ENCODE assay signal across 36 mouse cellular contexts in the genomic region with DNA sequence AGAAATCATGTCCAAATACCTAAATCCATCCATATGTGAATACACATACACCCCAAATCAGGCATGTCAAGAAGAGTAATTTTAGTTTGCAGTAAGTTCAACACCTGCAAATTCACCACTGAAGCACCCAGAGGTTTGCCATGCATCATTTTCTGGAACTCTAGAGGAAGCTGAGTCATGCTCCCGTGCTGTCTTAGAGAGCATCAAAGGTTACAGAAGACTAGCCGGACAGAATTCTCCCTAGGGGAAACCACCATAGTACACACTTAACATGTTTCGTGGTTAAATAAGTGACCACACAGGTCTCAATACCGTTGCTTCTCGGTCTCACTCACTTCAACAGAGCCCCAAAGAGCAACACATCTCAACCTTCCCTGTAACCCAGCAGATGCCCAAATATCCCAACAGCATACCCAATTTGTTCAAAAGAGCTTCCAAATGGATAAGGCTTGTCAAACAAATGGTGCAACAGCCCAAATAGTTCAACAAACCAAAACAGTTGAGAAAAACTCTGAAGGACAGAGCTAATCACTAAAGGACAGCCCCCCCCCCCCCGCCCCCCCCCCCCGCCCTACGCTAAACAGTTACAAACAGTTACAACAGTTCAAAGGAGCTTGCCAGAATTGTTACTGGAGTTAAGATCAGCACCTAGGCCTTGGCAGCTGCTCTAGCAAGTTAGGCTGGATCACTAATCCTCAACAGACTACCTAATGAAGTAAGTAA. TPM values are rescaled to one million over a fixed set of nuclear protein-coding genes. Genes with fewer than 3 reads are reported as not detected.
DNase-seq lines count a peak whose midpoint lies in the region; ATAC-seq and TF ChIP-seq lines count a peak whose summit lies in the region.
"Had no signal": no experiment of that assay in that cellular context is flagged by ENCODE, and none has a peak within 500 bp of the region (broad histone marks: within the 10 kb centered on the region; RNA-seq: fewer than 3 reads in every experiment).

Gene Gm17359, plus strand, starts transcription at position 618 of the 723 bp plus-strand sequence.

- WGBS in cerebellum, adult 2 months, result 78% methylated on average over 8 of the region's 8 CpGs

- H3K27ac ChIP-seq in cerebellum, adult 2 months (ENCODE audit: insufficient read depth, low read length), result no peak within 1 kb of the TSS
- H3K27ac ChIP-seq: midbrain, embryonic 13.5 days; neural tube, embryonic 12.5 days had no signal

- TF ChIP-seq POLR2A in cerebellum, adult 2 months (IDR thresholded peaks at IDR 0.05; ENCODE audit: borderline replicate concordance, insufficient read depth, low read length), result no peak

- no peaks in the 10 kb centered on the region for H3K4me1 ChIP-seq in cerebellum, adult 2 months (ENCODE audit: control insufficient read depth, insufficient read depth, low read length)
- H3K4me1 ChIP-seq: heart, embryonic 12.5 days; midbrain, embryonic 13.5 days; neural tube, embryonic 12.5 days had no signal

- H3K27me3 ChIP-seq in cerebellum, adult 2 months (ENCODE audit: control insufficient read depth, insufficient read depth, low read length), result no peaks in the 10 kb centered on the region
- H3K27me3 ChIP-seq: heart, embryonic 12.5 days; midbrain, embryonic 13.5 days; neural tube, embryonic 12.5 days had no signal

- no peak for TF ChIP-seq CTCF in cerebellum, adult 2 months (IDR thresholded peaks at IDR 0.05; ENCODE audit: borderline replicate concordance, insufficient read depth, low read depth, low read length)

- H3K4me3 ChIP-seq in cerebellum, adult 2 months (replicated peaks; ENCODE audit: insufficient read depth, low read depth, low read length), result no peak within 1 kb of the TSS
- H3K4me3 ChIP-seq: heart, embryonic 12.5 days; midbrain, embryonic 13.5 days; neural tube, embryonic 12.5 days had no signal

- ATAC-seq in hematopoietic stem cell, adult 5-6 weeks (replicated peaks in 1 of 2; ENCODE audit: insufficient read depth in 1 of 2, low FRiP score in 2 of 2, low TSS enrichment in 1 of 2, low read depth in 1 of 2, poor library complexity in 2 of 2, severe bottlenecking in 2 of 2), result peak; percentile 34 to 62; a peak in 3 of 4 replicates
- no peak for ATAC-seq in cerebellum, adult (ENCODE audit: insufficient number of reproducible peaks, low FRiP score, low TSS enrichment)
- ATAC-seq: activated CD4-positive, CD25-positive, alpha-beta regulatory T cell, adult 4 months; CD4-positive, CD25-positive, alpha-beta regulatory T cell, adult 4 months; forebrain, embryonic 14.5 days; midbrain, embryonic 13.5 days had no signal

- peak; percentile 22 for DNase-seq in thymus, postnatal 0 days (ENCODE audit: low spot score)
- no peak for DNase-seq in thymus, postnatal 14 days
- DNase-seq in MN1 (ENCODE audit: low spot score), result peak; percentile 30
- DNase-seq in cerebellum, adult 2 months, result no peak
- DNase-seq in heart, adult 11 months, result no peak
- DNase-seq: adrenal gland, adult 8-10 months; cerebellum, adult 8-10 months; cerebellum, postnatal 36 days; heart, postnatal 10 days; kidney, adult 11 months; kidney, postnatal 10 days; lung, postnatal 10 days; retina, postnatal 1 day; thymus, adult 2 months had no signal

RNA-seq across cellular contexts. Expression of gene Gm17359, which starts in this region (rescaled TPM):
- polyA plus RNA-seq in thymus, postnatal 0 days (2015; fragmentation: Nextera tagmentation; extraction: Ambion mirVana), result 0.23 TPM in 1 of 2 replicates, not detected in the other
- total RNA-seq in hematopoietic stem cell, adult 5-6 weeks (2017), result not detected in 2 replicates
- polyA plus RNA-seq in cerebellum, adult 2 months (2012; rRNA removed), result not detected in 2 replicates
- total RNA-seq: adrenal gland, adult 8-10 months; ES-E14; gastrocnemius, adult 8-10 months; granulocyte monocyte progenitor cell, adult 5-6 weeks; heart, postnatal 10 days; layer of hippocampus, adult 18-20 months; layer of hippocampus, postnatal 25 days; left cerebral cortex, postnatal 14 days; megakaryocyte, adult 5-6 weeks had no signal
- polyA plus RNA-seq: activated CD4-positive, CD25-positive, alpha-beta regulatory T cell, adult 4 months; CD4-positive, CD25-positive, alpha-beta regulatory T cell, adult 4 months; embryonic facial prominence, embryonic 14.5 days; heart, embryonic 12.5 days; hindbrain, embryonic 11.5 days; limb, embryonic 14.5 days; liver, embryonic 16.5 days; midbrain, embryonic 13.5 days; spleen, adult 2 months; stomach, embryonic 14.5 days; urinary bladder, adult 2 months had no signal

Comparison
In these comparisons a context has a peak if more than half of its experiments do, and no peak if none do; other contexts are left out.
1. Peak in DNase-seq in thymus, postnatal 0 days; RNA of the gene not detected or under 1 TPM.
2. Peak in ATAC-seq in hematopoietic stem cell, adult 5-6 weeks; RNA of the gene not detected or under 1 TPM.